Mouse (Mus musculus) kidney, postnatal 4 days (tissue): ENCODE measurements around the gene Psrc1.

Source experiments
- DNase-seq, 2 experiments: peaks; one replicate each; pipeline ENCODE4 v3.0.0; 2021; ENCODE audit warnings: mixed read lengths in 2 of 2

Gene Psrc1

GRCm38 (mm10) chr3:108424944-108425623 is 41.4 kb downstream of the Psrc1 start:
- no peak for DNase-seq

- DNase-seq: no peak
These were observed 42.0 kb downstream of the Psrc1 start for GRCm38 (mm10) chr3:108425624-108426018.

GRCm38 (mm10) chr3:108432542-108433187 is 49.0 kb downstream of the Psrc1 start:
- DNase-seq: no peak

- DNase-seq: no peak
These were observed 49.7 kb downstream of the Psrc1 start for GRCm38 (mm10) chr3:108433188-108433880.

- no peak for DNase-seq
These were observed 50.3 kb downstream of the Psrc1 start for GRCm38 (mm10) chr3:108433881-108434495.

GRCm38 (mm10) chr3:108435701-108436379 is 52.2 kb downstream of the Psrc1 start:
- no peak for DNase-seq

GRCm38 (mm10) chr3:108436380-108436714 is 52.7 kb downstream of the Psrc1 start:
- no peak for DNase-seq
